Mouse (Mus musculus) embryonic stem cell, embryonic (primary cell): ENCODE data around the gene Tm6sf1.
"Not testable (repeated sequence)": the region's sequence is repeated elsewhere in the genome, so short reads cannot be mapped to it uniquely, and the experiment has no call there.

Experiments
- CTCF ChIA-PET, 4 experiments: fragments of 300-600 bp in 2 of 4; fragments of 350-600 bp in 2 of 4; sonication (Branson Sonifier 250); formaldehyde crosslinking; loops; one replicate each; lab custom pipeline; 2022; ENCODE audit warnings: inconsistent platforms in 2 of 4; lab: Charles Lee
- POLR2A ChIA-PET, 4 experiments: fragments of 300-600 bp in 2 of 4; fragments of 350-600 bp in 2 of 4; sonication (Branson Sonifier 250); formaldehyde crosslinking; loops; one replicate each; lab custom pipeline; 2022; ENCODE audit warnings: antibody characterized with exemption in 4 of 4, inconsistent platforms in 1 of 4; lab: Charles Lee

Gene Tm6sf1

GRCm38 (mm10) chr7:81858968-81859721 is at the start of gene Tm6sf1:
Tm6sf1 (plus strand) TSS chr7:81859001.
- POLR2A ChIA-PET = interaction anchor here in 3 of 4 experiments (0.5 to 2.3 kb wide), 8 partner anchors 8 to 97 kb away, joined by 3 to 13 read pairs (median 3); partner anchors contain the start of gene Ramac (in 2 of the 3)
- CTCF ChIA-PET = interaction anchor here (1.1 to 3.7 kb wide), 4 partner anchors 9 kb away, joined by 3 to 26 read pairs (median 6); no protein-coding TSS in a partner anchor

- ChIA-PET CTCF (no interaction called here), POLR2A (interaction anchor here in 1 of 4 experiments (1.6 kb wide), 1 partner anchor 61 kb away, joined by 4 read pairs; no protein-coding TSS in a partner anchor)
Observed at GRCm38 (mm10) chr7:81824906-81825305, 33.9 kb upstream of the Tm6sf1 start.

- POLR2A ChIA-PET = interaction anchor here in 1 of 4 experiments (1.6 kb wide), 1 partner anchor 61 kb away, joined by 4 read pairs; no protein-coding TSS in a partner anchor
- CTCF ChIA-PET = interaction anchor here in 2 of 4 experiments (0.6 to 0.7 kb wide), 2 partner anchors 42 to 199 kb away, joined by 3 to 4 read pairs; no protein-coding TSS in a partner anchor
Observed at GRCm38 (mm10) chr7:81825381-81825780, 33.4 kb upstream of the Tm6sf1 start.

GRCm38 (mm10) chr7:81827806-81828667 is 30.8 kb upstream of the Tm6sf1 start:
- ChIA-PET POLR2A (interaction anchor here in 2 of 4 experiments (0.7 to 2.8 kb wide), 4 partner anchors 9 to 65 kb away, joined by 3 to 10 read pairs (median 6); partner anchors contain the start of gene Ramac (in 1 of the 2)), CTCF (no interaction called here)

DNA sequence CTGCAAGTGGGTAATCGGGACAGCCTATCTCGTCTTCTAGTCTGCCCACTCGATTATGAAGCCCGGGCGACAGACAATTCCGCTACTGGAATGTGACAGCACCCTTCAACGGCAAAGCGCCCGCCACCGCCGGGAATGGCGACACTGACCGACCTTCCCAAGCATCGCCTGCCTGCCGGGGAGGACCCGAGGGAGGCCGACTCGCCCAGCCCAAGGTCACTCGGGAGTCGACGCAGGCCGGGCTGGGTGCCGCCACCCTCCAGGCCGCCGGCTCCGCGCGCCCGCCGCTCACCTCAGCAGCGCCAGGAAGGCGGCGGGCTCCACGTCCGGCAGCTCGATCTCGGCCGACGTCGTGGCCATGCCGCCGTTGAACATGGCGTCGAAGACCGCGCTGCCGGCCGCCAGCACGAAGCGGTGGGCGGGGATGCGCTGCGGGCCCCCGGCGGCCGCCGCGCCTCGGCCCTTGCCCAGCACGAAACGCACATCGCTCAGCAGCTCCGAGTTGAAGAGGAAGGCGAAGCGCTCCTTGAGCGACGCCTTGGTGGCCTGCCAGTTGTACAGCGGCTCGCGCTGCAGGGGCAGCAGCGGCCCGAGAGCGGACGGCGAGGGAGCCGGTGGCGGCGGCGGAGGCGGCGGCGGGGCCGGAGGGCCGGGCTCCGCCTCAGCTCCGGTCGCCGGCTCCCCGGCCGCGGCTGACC is 30.0 kb upstream of the Tm6sf1 start:
- CTCF ChIA-PET = interaction anchor here in 2 of 4 experiments (1.3 to 1.4 kb wide), 2 partner anchors 39 to 66 kb away, joined by 3 to 4 read pairs; partner anchors contain the start of gene Ramac (in 1 of the 2)
- POLR2A ChIA-PET = interaction anchor here in 3 of 4 experiments (0.9 to 2.8 kb wide), 6 partner anchors 15 to 105 kb away, joined by 3 to 10 read pairs (median 4); partner anchors contain the start of genes Hdgfl3 (in 1 of the 3) and Ramac (in 1 of the 3)

DNA sequence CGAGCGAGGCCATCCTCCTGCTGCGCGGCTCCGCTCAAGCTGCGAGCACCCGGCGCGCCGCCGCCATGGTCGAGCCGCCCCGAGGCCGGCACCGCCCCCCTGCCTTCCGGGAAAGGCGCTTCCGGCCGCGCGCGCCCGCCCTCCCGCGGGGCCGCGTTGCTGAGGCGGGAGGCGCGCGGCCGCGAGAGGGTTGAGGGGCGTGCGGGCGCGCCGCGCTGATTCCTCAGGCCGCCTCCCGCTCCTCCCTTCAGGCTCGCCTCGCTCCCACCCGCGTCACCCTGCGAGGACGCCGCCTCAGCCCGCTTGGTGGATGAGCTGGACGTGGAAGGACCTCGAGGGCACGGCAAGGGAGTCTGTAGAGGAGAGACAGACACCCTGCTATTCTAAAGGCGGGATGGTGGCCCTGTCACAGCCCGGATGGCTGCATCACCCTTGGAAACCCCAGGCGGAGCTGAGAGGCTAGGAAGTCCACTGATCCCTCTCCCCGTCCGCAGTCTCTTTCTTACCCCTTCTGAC is 29.4 kb upstream of the Tm6sf1 start, which contains the start of gene Btbd1:
TSS of gene Btbd1 (minus strand) at position 53 of the 516 bp plus-strand sequence.
- CTCF ChIA-PET = interaction anchor here in 3 of 4 experiments (0.6 to 1.4 kb wide), 5 partner anchors 38 to 1921 kb away, joined by 3 to 4 read pairs (median 3); partner anchors contain the start of gene Ramac (in 1 of the 3)
- POLR2A ChIA-PET = interaction anchor here in 3 of 4 experiments (0.9 to 2.8 kb wide), 9 partner anchors 11 to 104 kb away, joined by 3 to 10 read pairs (median 4); partner anchors contain the start of genes Ramac (in 2 of the 3) and Hdgfl3 (in 1 of the 3)

DNA sequence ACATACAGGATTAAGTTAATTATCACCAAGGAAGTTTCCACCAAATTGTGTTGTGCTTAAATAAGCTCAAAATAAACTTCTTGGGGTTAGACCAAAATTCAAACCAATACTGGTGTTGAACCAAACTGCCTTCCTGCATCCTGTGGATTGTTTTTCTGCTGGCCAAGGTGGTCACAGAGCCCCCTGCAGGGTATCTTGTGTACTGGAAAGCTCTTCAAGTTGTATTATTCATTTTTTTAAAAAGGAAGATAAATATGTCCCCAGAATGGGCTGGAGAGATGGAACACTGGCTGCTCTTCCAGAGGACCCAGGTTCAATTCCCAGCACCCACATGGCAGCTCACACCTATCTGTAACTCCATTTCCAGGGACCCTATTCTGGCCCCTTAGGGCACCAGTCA is 24.0 kb upstream of the Tm6sf1 start:
- POLR2A ChIA-PET = interaction anchor here in 1 of 4 experiments (0.6 kb wide), 1 partner anchor 285 kb away, joined by 3 read pairs; no protein-coding TSS in a partner anchor
- CTCF ChIA-PET = interaction anchor here in 2 of 4 experiments (0.7 to 1.5 kb wide), 3 partner anchors 17 to 207 kb away, joined by 3 to 4 read pairs (median 3); no protein-coding TSS in a partner anchor

- ChIA-PET POLR2A (interaction anchor here in 2 of 4 experiments (0.6 to 1.3 kb wide), 2 partner anchors 35 to 286 kb away, joined by 3 read pairs; no protein-coding TSS in a partner anchor), CTCF (interaction anchor here in 2 of 4 experiments (0.9 to 1.5 kb wide), 2 partner anchors 18 to 32 kb away, joined by 3 read pairs; no protein-coding TSS in a partner anchor)
Observed at GRCm38 (mm10) chr7:81835430-81835829, 23.4 kb upstream of the Tm6sf1 start.

GRCm38 (mm10) chr7:81837771-81838170 is 21.0 kb upstream of the Tm6sf1 start:
- CTCF ChIA-PET, POLR2A ChIA-PET: not testable (repeated sequence)

- ChIA-PET POLR2A (interaction anchor here in 2 of 4 experiments (0.6 to 2.2 kb wide), 2 partner anchors 10 to 1421 kb away, joined by 3 to 7 read pairs; partner anchors contain the start of gene Btbd1 (in 1 of the 2)), CTCF (no interaction called here)
Observed at GRCm38 (mm10) chr7:81839746-81840145, 19.1 kb upstream of the Tm6sf1 start.

DNA sequence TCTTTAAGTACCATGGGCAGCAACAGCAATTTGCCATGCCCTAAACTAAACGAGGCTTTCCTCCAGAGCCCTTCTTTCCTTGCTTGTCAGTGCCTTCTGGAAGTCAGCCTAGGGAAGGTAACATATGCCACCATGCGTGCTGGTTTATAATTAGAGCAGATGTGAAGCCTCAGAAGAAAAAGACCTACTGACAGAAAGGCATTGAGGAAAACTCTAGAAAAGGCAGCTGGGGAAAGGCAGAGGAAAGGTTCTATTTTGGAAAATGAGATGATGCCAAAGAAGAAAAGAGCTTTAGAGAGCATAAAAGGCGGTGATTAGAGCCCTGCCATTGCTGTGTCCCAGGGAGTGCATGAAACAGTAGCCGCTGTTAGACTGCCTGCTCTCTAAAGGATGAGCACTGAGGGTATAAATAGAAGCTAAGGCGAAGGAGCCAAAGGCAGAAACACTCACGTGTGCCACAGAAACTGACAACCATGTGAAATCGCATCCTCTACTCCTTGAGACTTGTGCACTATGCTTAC is 18.1 kb upstream of the Tm6sf1 start:
- CTCF ChIA-PET = interaction anchor here in 1 of 4 experiments (1.0 kb wide), 1 partner anchor 27 kb away, joined by 3 read pairs; no protein-coding TSS in a partner anchor
- POLR2A ChIA-PET = interaction anchor here in 1 of 4 experiments (2.2 kb wide), 1 partner anchor 11 kb away, joined by 7 read pairs; the partner anchor contains the start of gene Btbd1

DNA sequence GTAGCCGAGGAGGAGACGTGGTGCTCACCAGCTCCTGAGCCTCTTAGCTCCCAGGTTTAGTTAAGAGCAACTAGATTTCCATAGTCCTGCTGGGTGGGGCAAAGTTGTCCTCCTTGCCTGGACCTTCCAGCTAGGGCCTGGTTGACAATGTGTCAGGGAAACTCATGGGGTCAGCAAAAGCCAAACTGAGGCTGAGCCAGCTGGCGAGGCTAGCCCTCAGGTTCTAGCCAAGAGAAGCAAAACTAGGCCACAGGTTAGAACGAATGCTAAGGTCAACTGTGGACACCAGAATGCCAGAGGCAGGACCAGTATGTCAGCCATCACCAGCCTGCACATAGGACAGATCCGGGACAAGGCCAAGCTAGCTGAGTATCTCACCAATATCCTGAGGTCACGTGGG is 17.4 kb upstream of the Tm6sf1 start:
- ChIA-PET POLR2A (interaction anchor here in 1 of 4 experiments (2.2 kb wide), 1 partner anchor 11 kb away, joined by 7 read pairs; the partner anchor contains the start of gene Btbd1), CTCF (interaction anchor here in 2 of 4 experiments (0.7 to 1.0 kb wide), 2 partner anchors 26 to 593 kb away, joined by 3 read pairs; no protein-coding TSS in a partner anchor)

- ChIA-PET POLR2A (no interaction called here), CTCF (no interaction called here)
Observed at GRCm38 (mm10) chr7:81842141-81842540, 16.7 kb upstream of the Tm6sf1 start.

- ChIA-PET POLR2A (no interaction called here), CTCF (no interaction called here)
Observed at GRCm38 (mm10) chr7:81842998-81843397, 15.8 kb upstream of the Tm6sf1 start.

DNA sequence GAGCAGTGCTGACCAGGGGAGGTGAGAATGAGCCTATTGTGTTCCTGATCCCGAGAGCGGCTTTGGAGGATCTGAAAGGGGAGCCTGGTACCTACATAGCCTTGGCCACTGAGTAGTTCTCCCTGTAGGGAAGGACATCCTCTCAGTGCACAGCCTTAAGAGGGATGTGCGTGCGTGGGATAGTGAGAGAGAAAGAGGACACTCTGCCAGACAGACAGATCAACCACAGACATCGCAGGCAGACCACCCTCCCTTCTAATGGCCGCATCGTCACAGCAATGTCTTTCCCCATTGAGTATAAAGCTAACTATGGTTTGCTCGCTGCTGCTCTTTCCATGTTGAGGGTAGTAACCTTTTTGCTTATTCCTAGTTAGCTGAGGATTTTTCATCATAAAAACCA is 14.9 kb upstream of the Tm6sf1 start:
- ChIA-PET POLR2A (no interaction called here), CTCF (interaction anchor here in 1 of 4 experiments (0.5 kb wide), 1 partner anchor 34 kb away, joined by 3 read pairs; no protein-coding TSS in a partner anchor)

- POLR2A ChIA-PET = no interaction called here
- CTCF ChIA-PET = no interaction called here
Observed at GRCm38 (mm10) chr7:81844801-81845200, 14.0 kb upstream of the Tm6sf1 start.

- POLR2A ChIA-PET = no interaction called here
- CTCF ChIA-PET = no interaction called here
Observed at GRCm38 (mm10) chr7:81845313-81845712, 13.5 kb upstream of the Tm6sf1 start.
